Mouse (Mus musculus) forebrain, embryonic 14.5 days (tissue): ENCODE results near the gene Ivns1abp. TPM values are rescaled to one million over a fixed set of nuclear protein-coding genes. Genes with fewer than 3 reads are reported as not detected.
"Not testable (repeated sequence)": the region's sequence is repeated elsewhere in the genome, so short reads cannot be mapped to it uniquely, and the experiment has no call there.

Experiments
- ATAC-seq: fragments of 200-750 bp; cut with Nextera tagmentation; 2 replicates; pipeline ENCODE4 v1.8.0; 2017; ENCODE audit warnings: mild to moderate bottlenecking, moderate library complexity
- DNase-seq: peaks from one replicate; pipeline ENCODE4 v3.0.0-alpha.2; 2015; ENCODE audit warnings: low spot score
- H3K27ac ChIP-seq: fragments of 300-500 bp; sonication (generic); 2 replicates; pipeline ENCODE4 v1.5.1; 2014; ENCODE audit warnings: low read depth, mild to moderate bottlenecking, control low read depth, low read length, moderate library complexity
- H3K27me3 ChIP-seq: fragments of 300-500 bp; sonication (generic); replicated peaks from 2 replicates; pipeline ENCODE4 v1.6.1; 2014; ENCODE audit warnings: low read length, control low read depth, mixed read lengths; ENCODE audit not compliant: control insufficient read depth, insufficient read depth
- H3K36me3 ChIP-seq: fragments of 300-500 bp; sonication (generic); 2 replicates; pipeline ENCODE4 v1.6.1; 2014; ENCODE audit warnings: low read length, control low read depth; ENCODE audit not compliant: control insufficient read depth, insufficient read depth
- H3K4me1 ChIP-seq: fragments of 300-500 bp; sonication (generic); 2 replicates; pipeline ENCODE4 v1.6.1; 2014; ENCODE audit warnings: antibody characterized with exemption, low read length, control low read depth; ENCODE audit not compliant: control insufficient read depth, insufficient read depth
- H3K4me2 ChIP-seq: fragments of 300-500 bp; sonication (generic); 2 replicates; pipeline ENCODE4 v1.6.1; 2014; ENCODE audit warnings: mild to moderate bottlenecking, control low read depth, low read length
- H3K4me3 ChIP-seq: fragments of 300-500 bp; sonication (generic); 2 replicates; pipeline ENCODE4 v1.5.1; 2014; ENCODE audit warnings: low read depth, low read length, control low read depth
- H3K9ac ChIP-seq: fragments of 300-500 bp; sonication (generic); 2 replicates; pipeline ENCODE4 v1.6.1; 2014; ENCODE audit warnings: mild to moderate bottlenecking, low read length, control low read depth, moderate library complexity
- H3K9me3 ChIP-seq: fragments of 300-500 bp; sonication (generic); replicated peaks from 2 replicates; pipeline ENCODE4 v1.6.1; 2016; ENCODE audit warnings: low read length, control low read depth, mixed read lengths; ENCODE audit not compliant: control insufficient read depth
- WGBS: fragments of 180-500 bp; shearing (Covaris S2); extraction: QIAGEN DNeasy Blood & Tissue Kit; methylation state at CpG from one replicate; pipeline ENCODE4 v1.1.7; 2014; 5-methylcytosine and 5-hydroxymethylcytosine counted together
- polyA plus RNA-seq: library from polyadenylated mRNA; unstranded; fragments of >200 nt; fragmentation: Nextera tagmentation; extraction: Ambion mirVana; gene quantifications from 2 replicates; pipeline ENCODE4 v1.2.1, GENCODE M21; 2014

The Ivns1abp gene
- polyA plus RNA-seq, 1 experiment from 2014 or later: 323 TPM

DNA sequence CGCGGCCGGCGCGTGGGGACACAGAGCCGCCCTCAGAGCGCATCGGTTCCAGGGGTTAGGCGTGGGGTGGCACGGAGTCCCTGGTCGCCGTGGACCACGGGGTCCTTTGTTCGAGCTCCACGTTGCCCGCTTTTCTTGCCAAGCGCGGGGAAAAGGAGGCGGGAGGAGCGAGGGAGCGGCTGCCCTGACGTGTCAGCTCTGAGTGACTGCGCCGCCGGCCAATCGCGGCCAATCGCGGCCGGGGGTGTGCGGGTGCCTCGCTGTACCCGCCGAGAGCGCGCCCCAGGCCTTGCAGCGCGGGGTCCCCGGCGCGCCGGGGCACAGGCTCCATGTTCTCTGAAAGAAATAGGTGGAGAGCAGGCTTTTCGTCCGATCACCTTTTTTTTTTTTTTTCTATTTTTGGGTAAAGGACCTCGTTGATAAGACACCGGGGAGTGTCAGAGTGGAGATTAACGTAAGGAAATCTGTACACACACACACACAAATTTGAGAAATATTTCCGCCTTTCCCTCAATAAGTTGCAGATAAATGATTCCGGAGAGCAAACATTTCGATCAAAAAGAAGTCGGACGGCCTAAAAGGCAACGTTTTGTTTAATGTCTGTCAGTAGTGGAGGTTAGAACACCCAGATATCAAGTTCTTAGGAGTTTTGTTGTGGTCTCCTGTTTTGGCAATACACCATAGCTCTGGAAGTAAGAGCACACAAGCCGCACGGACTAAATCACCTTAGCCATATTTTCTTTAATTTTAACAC is 1.0 kb downstream of the Ivns1abp start:
- ATAC-seq (peak; percentile 87), DNase-seq (peak; percentile 96)
- H3K4me3 ChIP-seq: peak overlapping the region; percentile 95
- H3K36me3 ChIP-seq: peaks cover 8% of the 10 kb centered on the region
- H3K4me2 ChIP-seq: peak overlapping the region; percentile 62
- under 1% methylated on average over 55 of the region's 55 CpGs for WGBS
- peak overlapping the region; percentile 97 for H3K9ac ChIP-seq
- H3K27ac ChIP-seq: peak overlapping the region; percentile 96
- no peaks in the 10 kb centered on the region for H3K27me3 ChIP-seq
- no peaks in the 10 kb centered on the region for H3K9me3 ChIP-seq
- H3K4me1 ChIP-seq: peaks cover 16% of the 10 kb centered on the region

DNA sequence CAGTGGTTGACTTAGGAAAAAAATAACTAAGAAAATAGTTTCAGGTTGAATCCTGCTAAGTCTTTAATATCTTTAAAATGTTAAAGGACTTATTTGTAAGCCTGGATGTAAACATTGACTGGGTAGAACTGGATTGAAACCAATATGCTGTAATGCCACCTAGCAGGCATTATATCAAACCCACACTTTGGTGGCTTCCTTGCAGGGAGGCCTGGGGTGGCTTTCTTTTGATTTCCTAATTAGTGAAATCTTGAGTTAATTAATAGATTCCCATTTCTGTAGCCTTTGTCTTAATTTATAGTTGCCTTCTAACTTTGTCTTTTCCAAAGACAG is 1.6 kb downstream of the Ivns1abp start:
- H3K27me3 ChIP-seq: no peaks in the 10 kb centered on the region
- no peaks in the 10 kb centered on the region for H3K9me3 ChIP-seq
- peak overlapping the region; percentile 95 for H3K4me3 ChIP-seq
- DNase-seq: peak; percentile 28
- no peak for ATAC-seq
- H3K4me2 ChIP-seq: peak overlapping the region; percentile 62
- peaks cover 13% of the 10 kb centered on the region for H3K36me3 ChIP-seq
- peak overlapping the region; percentile 97 for H3K9ac ChIP-seq
- H3K4me1 ChIP-seq: peaks cover 16% of the 10 kb centered on the region
- H3K27ac ChIP-seq: no peak overlapping the region

DNA sequence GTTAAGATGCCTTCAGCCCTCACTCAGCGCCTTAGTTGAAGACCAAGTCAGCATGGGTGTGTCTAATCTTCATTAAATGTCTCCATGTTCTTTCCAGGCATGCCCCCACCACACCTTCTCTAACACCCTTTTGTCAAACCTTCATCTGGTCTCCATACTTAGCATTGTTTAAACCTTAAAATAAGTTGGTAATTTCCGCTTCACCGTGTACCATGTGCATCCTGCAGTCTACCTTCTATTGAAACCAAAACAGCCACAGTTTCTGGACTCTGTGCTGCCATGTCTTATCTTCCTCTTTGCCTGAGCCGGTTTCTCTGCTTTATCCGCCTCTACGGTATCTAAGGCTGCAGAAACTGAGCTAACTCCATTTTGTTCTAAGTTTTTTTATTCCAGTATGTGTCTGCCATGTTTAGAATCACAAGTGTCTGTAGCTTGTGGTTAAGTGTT is 2.4 kb downstream of the Ivns1abp start:
- Histone ChIP-seq H3K27me3 (no peaks in the 10 kb centered on the region), H3K27ac (no peak overlapping the region), H3K36me3 (peaks cover 21% of the 10 kb centered on the region), H3K4me2 (peak overlapping the region; percentile 62), H3K4me3 (peak overlapping the region; percentile 95), H3K9me3 (no peaks in the 10 kb centered on the region), H3K9ac (peak overlapping the region; percentile 97), H3K4me1 (peaks cover 16% of the 10 kb centered on the region)
- no peak for ATAC-seq
- peak; percentile 8 for DNase-seq
- WGBS: 38% methylated on average over 6 of the region's 6 CpGs

DNA sequence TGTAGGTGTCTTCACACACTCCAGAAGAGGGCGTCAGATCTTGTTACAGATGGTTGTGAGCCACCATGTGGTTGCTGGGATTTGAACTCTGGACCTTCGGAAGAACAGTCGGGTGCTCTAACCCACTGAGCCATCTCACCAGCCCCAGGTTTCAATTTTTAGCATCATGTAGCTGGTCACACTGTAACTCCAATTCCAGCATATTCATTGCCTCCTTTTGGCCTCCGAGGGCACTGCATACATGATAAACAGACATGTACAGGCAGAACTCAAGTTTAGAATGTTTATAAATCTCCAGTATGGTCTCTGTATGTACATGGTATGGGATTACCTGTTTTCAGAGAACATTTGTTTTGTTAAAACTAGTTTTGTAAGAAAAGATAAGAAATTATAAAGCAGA is 4.0 kb downstream of the Ivns1abp start:
- not testable (repeated sequence) for H3K4me2 ChIP-seq, H3K9ac ChIP-seq, DNase-seq, H3K27ac ChIP-seq, H3K4me3 ChIP-seq, H3K9me3 ChIP-seq, H3K27me3 ChIP-seq, ATAC-seq
- Histone ChIP-seq H3K4me1 (peaks cover 16% of the 10 kb centered on the region), H3K36me3 (peaks cover 36% of the 10 kb centered on the region)
- 78% methylated on average over 4 of the region's 4 CpGs for WGBS

DNA sequence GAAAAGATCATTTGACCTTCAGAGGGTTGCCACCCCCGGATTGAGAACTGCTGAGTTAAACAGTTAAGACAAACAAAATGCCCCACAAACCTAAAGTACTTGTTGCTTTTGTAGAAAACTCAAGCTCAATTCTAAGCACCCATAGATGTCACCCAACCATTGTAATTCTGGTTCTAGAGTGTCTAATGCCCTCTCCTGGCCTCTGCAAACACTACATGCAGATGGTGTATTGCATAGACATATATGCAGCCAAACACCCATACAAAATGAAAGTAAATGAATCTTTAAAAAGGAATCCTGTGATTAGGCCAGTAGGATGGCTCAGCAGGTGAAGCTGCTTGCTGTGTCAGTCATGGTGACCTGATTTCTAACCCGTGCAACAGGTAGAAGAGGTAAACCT is 8.6 kb downstream of the Ivns1abp start:
- Histone ChIP-seq H3K27ac (no peak overlapping the region), H3K36me3 (peaks cover 78% of the 10 kb centered on the region), H3K27me3 (no peaks in the 10 kb centered on the region), H3K4me2 (no peak overlapping the region), H3K9ac (no peak overlapping the region), H3K9me3 (no peaks in the 10 kb centered on the region), H3K4me3 (no peak overlapping the region), H3K4me1 (peaks cover 2% of the 10 kb centered on the region; the same call in 1 of the 2 replicates)
- 91% methylated on average over 2 of the region's 2 CpGs for WGBS
- DNase-seq: peak; percentile 39
- no peak; the same call in 1 of the 2 replicates for ATAC-seq

DNA sequence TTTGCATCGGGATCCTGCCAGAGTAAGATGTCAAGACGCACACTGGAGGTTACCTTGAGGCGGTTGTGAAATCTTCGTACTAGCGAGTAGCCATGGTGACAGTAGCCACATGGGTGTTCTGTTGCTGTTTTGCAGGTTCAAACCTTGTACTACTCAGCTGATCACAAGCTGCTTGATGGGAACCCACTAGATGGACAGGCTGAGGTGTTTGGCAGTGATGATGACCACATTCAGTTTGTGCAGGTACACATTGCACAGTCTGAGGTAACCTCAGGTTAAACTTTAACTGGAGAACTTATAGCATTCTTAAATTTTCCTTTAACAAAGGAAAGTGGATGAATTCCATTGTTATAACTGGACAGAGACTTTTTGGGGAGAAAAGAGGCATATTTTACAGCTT is 11.7 kb downstream of the Ivns1abp start:
- no peaks in the 10 kb centered on the region for H3K9me3 ChIP-seq
- no peaks in the 10 kb centered on the region for H3K4me1 ChIP-seq
- H3K36me3 ChIP-seq: peaks cover 95% of the 10 kb centered on the region
- WGBS: 89% methylated on average over 5 of the region's 5 CpGs
- no peak overlapping the region for H3K9ac ChIP-seq
- no peak overlapping the region for H3K27ac ChIP-seq
- H3K4me2 ChIP-seq: no peak overlapping the region
- no peak overlapping the region for H3K4me3 ChIP-seq
- ATAC-seq (no peak), DNase-seq (no peak)
- H3K27me3 ChIP-seq: no peaks in the 10 kb centered on the region

DNA sequence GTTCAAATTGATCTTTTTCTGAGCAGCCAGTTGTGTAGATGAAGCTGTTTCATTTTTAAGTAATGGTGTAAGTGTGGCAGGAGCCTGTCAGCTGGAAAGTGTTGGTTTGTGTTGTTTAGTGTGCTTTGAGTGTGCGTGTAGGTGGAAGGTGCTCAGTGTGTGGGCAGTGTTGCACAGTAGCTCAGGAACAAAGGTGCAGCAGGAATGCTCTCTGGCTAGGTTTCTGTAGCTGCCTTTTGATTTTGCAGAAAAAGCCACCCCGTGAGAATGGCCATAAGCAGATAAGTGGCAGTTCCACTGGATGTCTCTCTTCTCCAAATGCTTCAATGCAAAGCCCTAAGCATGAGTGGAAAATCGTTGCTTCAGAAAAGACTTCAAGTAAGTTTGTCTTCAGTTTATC is 15.1 kb downstream of the Ivns1abp start:
- no peak overlapping the region for H3K4me3 ChIP-seq
- H3K27me3 ChIP-seq: no peaks in the 10 kb centered on the region
- H3K4me1 ChIP-seq: no peaks in the 10 kb centered on the region
- no peak for DNase-seq
- ATAC-seq: no peak
- 94% methylated on average over 3 of the region's 3 CpGs for WGBS
- H3K9ac ChIP-seq: no peak overlapping the region
- H3K9me3 ChIP-seq: no peaks in the 10 kb centered on the region
- H3K27ac ChIP-seq: no peak overlapping the region
- H3K4me2 ChIP-seq: no peak overlapping the region
- peaks cover 94% of the 10 kb centered on the region for H3K36me3 ChIP-seq

DNA sequence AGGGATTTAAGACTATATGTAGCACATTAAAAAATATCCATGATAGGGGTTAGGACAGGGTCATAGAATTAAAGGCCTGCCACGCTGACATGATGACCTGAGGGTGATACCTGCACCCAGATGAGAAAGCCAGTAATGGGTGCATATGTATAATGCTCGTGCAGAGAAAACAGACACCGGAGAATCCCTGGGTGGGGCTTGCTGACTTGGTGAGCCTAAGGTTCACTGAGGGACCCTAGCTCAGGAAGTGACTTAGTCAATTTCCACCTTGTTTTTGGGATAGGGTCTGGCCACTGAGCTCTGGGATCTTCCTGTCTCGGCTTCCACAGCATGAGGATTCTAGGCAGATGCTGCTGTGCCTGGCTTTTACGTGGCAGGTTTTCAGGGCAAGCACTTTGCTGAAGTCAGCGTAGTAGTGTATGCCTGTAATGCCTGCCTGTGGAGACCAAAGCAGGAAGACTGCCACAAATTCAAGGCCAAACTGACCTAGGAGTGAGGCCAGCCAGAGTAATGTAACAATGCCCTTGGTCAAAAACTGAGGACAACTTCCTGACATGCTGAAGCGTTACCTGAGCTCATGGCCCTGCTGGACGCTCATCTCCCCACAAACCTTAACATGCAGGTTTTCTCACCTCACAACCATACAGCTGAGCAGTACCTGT is 22.8 kb downstream of the Ivns1abp start:
- Histone ChIP-seq H3K9ac (no peak overlapping the region), H3K27me3 (no peaks in the 10 kb centered on the region), H3K36me3 (peaks cover 78% of the 10 kb centered on the region), H3K4me2 (no peak overlapping the region), H3K4me3 (no peak overlapping the region), H3K4me1 (no peaks in the 10 kb centered on the region), H3K27ac (no peak overlapping the region), H3K9me3 (no peaks in the 10 kb centered on the region)
- ATAC-seq (no peak), DNase-seq (no peak)
- WGBS: 87% methylated on average over 8 of the region's 8 CpGs

DNA sequence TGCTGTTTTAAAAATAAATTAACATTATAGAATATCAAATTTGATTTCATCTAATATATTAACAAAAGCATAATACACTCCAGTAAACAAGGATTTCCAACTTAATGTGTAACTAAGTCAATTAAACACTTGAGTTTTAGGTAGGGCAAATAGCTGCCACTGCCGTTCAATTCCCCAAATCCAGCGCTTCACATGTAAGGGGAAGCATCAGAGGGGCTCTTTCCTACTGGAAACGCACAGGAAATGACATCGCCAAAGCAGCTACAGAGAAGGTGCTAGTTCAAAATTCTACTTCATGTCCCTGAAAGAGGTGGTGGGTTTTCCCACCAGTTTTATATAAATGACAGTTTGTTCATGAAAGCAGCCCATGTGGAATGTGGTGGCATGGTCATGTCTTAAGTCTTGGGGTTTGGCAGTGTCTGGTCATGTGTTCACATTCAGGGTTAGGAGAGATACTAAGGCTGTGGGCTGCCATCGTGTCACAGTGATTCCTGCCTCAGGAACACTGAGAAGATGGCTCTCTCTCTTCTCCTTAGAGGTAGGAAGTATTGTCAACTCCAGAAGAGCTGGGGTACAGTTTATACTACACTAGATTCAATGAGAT is 23.5 kb downstream of the Ivns1abp start:
- Histone ChIP-seq H3K9ac (no peak overlapping the region), H3K27me3 (no peaks in the 10 kb centered on the region), H3K4me1 (no peaks in the 10 kb centered on the region), H3K4me3 (no peak overlapping the region), H3K9me3 (no peaks in the 10 kb centered on the region), H3K4me2 (no peak overlapping the region), H3K27ac (no peak overlapping the region), H3K36me3 (peaks cover 70% of the 10 kb centered on the region)
- DNase-seq (no peak), ATAC-seq (no peak)
- WGBS: 90% methylated on average over 5 of the region's 5 CpGs
